Mouse (Mus musculus): ENCODE measurements around the gene Pbxip1.
A peak's percentile ranks its signal among the peaks of the same experiment; 100 is the strongest.

Pbxip1 gene

DNA sequence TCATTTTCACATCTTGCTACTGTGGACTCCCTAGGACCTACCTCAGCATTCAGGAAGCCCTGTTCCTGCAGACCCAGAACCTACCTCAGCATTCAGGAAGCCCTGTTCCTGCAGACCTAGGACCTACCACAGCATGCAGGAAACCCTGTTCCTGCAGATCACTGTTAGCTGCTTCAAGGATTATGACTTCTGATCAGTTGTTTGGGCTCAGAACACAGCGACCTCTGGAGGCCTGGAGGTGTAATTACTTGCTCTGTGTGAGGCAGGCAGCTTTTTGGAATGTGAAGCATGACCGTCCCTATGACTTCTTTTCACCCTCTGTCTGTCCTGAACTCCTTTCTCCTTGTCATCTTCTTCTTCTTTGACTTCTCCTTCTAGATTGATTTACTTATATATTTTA is 45.0 kb downstream of the Pbxip1 start:
- DNase-seq (ENCODE audit: extremely low spot score, low read depth, low spot score) = no peak

DNA sequence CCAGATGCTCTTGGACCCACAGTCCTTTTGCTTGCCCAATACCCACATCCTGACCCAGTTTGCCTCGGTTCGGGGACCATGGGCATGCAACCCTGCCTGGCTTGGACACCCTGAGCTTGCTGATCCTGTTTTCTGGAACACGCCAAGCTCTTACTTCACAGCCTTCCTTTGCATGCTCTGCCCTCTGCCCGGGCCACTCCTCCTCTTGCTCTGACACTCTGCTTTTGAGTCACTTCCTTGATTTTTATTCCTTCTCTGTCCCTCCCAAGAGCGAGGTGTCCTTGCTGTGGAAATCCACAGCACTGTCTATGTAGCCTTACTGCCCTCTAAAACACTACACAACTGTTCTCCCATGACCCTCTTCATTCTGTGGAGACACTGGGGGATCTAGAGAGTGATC is 45.7 kb downstream of the Pbxip1 start:
- DNase-seq (ENCODE audit: extremely low spot score, low read depth, low spot score) = no peak

DNA sequence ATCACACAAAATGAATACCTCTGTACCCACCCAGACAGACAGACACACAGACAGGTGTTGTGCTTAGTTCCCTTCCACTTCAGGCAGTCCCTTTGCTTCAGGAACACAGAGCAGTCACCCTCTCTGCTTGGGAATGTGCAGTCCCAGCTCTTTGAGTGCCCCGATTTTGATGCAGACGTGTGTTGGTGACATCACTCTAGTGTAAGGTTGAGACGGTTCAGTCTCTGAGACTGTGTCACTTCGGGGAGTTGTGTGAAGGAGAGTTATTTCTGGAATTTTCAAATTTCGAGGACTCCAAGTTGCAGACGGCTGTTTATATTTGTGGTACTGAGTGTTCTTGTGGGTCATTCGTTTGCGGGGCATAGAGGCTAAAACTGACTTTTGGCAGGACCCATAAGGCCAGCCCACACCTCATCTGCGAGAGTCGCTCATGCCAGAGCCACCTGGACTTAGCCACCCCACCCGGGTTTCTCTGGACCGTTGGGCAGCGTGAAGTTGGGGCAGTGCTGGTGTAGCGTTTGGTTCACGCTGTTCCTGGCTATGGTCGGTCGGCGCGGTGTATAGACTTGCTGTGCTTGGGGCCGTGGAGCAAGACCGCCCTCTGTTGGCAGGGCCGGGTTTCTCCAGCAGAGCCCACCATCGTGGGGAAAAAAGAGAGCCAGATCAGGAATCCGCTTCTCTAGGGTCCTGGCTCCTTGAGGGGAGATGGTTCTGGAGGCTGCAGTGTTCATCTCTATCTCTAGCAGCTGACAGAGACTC is 48.4 kb downstream of the Pbxip1 start:
- DNase-seq (ENCODE audit: extremely low spot score, low read depth, low spot score) = peak; percentile 26

DNA sequence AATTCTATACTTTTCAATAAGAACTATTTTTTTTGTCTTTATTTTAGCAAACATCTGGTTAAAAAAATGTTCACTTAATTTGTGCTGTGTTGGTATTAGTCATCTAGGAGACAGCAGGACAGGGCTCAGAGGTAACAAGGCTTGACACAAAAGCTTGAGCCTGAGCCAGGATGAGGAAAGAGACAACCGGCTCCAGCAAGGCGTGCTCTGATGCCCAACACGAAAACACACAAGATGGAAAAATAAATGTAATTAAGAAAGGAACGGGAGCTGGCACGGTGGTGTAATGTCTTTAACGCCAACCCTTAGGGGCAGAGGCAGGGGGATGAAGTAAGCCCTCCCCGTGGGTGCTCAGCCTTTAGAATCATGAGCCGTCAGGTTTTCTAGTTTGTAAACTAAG is 49.6 kb downstream of the Pbxip1 start:
- no peak for DNase-seq (ENCODE audit: extremely low spot score, low read depth, low spot score)

GRCm38 (mm10) chr3:89486916-89487702 is 50.6 kb downstream of the Pbxip1 start:
- DNase-seq (ENCODE audit: extremely low spot score, low read depth, low spot score) = no peak

DNA sequence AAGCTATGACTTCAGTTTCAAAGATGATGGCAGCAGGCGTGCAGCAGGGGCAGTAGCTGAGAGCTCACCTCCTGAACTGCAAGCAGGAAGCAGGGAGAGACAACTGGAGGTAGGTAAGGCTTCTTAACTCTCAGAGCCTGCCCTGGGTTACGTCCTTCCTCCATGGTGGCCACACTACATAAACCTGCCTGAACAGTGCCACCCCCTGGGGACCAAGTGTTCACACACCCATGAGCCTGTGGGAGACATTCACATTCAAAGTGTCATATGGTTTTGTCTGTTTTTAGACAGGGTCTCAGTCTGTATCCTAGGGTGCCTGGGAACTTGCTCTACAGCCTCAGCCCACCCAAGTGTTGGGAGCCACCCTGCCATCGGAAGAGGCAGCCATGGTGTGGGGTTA is 54.3 kb downstream of the Pbxip1 start:
- DNase-seq (ENCODE audit: extremely low spot score, low read depth, low spot score) = no peak

DNA sequence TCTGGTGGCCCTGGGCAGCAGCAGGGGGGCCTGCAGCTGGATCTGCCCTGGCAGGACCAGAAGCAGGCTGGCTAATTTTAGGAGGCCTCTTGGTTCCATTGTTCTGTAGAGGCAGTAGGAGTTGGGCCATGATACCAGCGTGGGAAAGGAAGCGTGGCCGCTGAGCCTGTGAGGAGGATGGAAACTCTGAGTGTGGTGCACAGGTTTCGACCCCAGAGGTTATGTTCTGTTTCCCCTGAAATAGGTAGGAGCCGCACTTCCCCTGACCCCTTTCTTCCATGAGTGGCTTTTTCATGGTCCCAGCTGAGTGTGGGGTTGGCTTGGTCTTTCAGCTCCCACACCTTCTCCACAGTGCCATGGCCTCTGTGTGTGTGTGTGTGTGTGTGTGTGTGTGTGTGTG is 55.1 kb downstream of the Pbxip1 start:
- no peak for DNase-seq (ENCODE audit: extremely low spot score, low read depth, low spot score)

DNA sequence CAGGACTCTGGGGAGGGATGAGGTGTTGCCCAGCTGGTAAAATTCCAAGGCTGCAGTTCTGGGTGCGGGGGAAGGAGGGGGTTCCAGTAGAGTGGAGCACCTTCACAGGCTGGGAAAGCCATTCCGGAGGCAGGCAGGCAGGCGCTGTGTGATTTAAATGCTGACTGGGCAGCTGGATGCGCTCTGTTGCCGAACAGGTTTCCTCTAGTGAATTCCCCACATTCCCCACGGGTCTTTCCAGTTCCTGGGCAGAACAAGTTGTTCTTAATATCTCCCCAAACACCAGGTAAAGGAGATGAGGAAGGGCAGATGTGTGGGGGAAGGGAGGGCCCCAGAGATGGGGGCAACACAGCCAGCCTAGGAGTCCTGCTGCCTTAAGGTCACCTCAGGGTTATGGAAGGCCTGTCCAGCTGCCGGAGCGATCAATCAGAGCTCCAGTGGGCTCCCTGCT is 56.2 kb downstream of the Pbxip1 start:
- no peak for DNase-seq (ENCODE audit: extremely low spot score, low read depth, low spot score)

DNA sequence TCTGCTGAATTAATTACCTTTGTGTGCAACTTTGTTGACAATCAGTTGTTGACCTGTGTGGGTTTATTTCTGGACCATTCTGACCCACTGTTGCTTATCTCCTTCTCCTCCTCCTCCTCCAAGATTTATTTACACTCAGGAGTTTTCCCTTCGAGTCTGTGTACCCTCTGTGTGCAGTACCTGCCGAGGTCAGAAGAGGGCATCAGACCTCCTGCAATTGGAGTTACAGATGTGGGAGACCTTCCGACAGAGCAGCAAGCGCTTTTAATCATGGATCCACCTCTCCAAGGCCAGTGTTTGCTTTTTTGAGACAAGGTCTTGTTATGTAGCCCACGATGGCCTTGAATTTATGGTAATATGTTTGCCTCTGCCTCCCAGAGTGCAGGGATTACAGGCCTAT is 58.1 kb downstream of the Pbxip1 start:
- DNase-seq (ENCODE audit: extremely low spot score, low read depth, low spot score) = no peak

GRCm38 (mm10) chr3:89496366-89496765 is 59.9 kb downstream of the Pbxip1 start:
- DNase-seq (ENCODE audit: extremely low spot score, low read depth, low spot score) = no peak

DNA sequence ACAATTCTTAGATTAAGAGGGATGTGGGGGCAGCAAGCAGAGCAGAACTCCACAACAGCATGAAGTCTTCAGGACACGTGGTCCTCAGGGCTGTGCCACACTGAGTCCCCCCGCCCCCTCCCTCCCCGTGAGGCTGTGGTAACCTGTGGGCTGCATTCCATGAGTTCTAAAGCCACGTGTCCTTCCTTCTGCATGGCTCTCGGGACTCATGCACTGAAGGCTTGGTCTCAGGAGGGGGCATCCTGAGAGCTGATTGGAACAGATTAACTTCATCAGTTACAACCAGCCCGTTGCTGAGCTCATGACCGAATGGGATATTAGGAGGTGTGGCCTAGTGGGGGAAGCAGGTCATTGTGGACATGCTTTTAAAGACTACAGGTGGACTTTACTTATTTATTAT is 63.2 kb downstream of the Pbxip1 start:
- DNase-seq (ENCODE audit: extremely low spot score, low read depth, low spot score) = no peak
